Mouse (Mus musculus): ENCODE data around the gene March1. TPM values are rescaled to one million over a fixed set of nuclear protein-coding genes. Genes with fewer than 3 reads are reported as not detected.
A peak's percentile ranks its signal among the peaks of the same experiment; 100 is the strongest.

The March1 gene
- total and polyA plus RNA-seq, 3 experiments: 0.53 to 1.9 (median 1.2) TPM

GRCm38 (mm10) chr8:66383694-66384373, 766.1 kb downstream of the March1 start:
- intact Hi-C loops (cut with DNase I): no loop called here
- Histone ChIP-seq H3K4me1 (ENCODE audit: control insufficient read depth, insufficient read depth, low read length) (no peaks in the 10 kb centered on the region), H3K79me2 (replicated peaks; ENCODE audit: control insufficient read depth, insufficient read depth, low read length) (no peaks in the 10 kb centered on the region), H3K27me3 (ENCODE audit: control insufficient read depth, insufficient read depth, low read length) (no peaks in the 10 kb centered on the region), H3K36me3 (ENCODE audit: control insufficient read depth, insufficient read depth, low read length) (no peaks in the 10 kb centered on the region), H3K9ac (ENCODE audit: low read depth, low read length) (no peak overlapping the region), H3K4me3 (no peak overlapping the region), H3K27ac (no peak overlapping the region)
- 68% methylated on average over 4 of the region's 4 CpGs for WGBS
- no peak for TF ChIP-seq EP300 (IDR thresholded peaks at IDR 0.05; ENCODE audit: insufficient read depth, low read depth, low read length)
- TF ChIP-seq CTCF (IDR thresholded peaks at IDR 0.05): no peak
- TF ChIP-seq POLR2A (IDR thresholded peaks at IDR 0.05; ENCODE audit: insufficient read depth, low read depth, low read length): no peak
- DNase-seq: no peak

GRCm38 (mm10) chr8:66386008-66386407, 768.3 kb downstream of the March1 start:
- H3K4me3 ChIP-seq: no peak overlapping the region

GRCm38 (mm10) chr8:66388693-66389092, 771.0 kb downstream of the March1 start:
- DNase-seq: peak in 1 of 2 experiments; percentile 31
- WGBS: 59% methylated on average over 2 of the region's 2 CpGs
- intact Hi-C loops (cut with DNase I): no loop called here
- Histone ChIP-seq H3K79me2 (replicated peaks; ENCODE audit: control insufficient read depth, insufficient read depth, low read length) (no peaks in the 10 kb centered on the region), H3K27me3 (ENCODE audit: control insufficient read depth, insufficient read depth, low read length) (no peaks in the 10 kb centered on the region), H3K9ac (ENCODE audit: low read depth, low read length) (no peak overlapping the region), H3K4me3 (no peak overlapping the region), H3K27ac (no peak overlapping the region), H3K36me3 (ENCODE audit: control insufficient read depth, insufficient read depth, low read length) (no peaks in the 10 kb centered on the region), H3K4me1 (ENCODE audit: control insufficient read depth, insufficient read depth, low read length) (no peaks in the 10 kb centered on the region)
- TF ChIP-seq CTCF (IDR thresholded peaks at IDR 0.05) (no peak), EP300 (IDR thresholded peaks at IDR 0.05; ENCODE audit: insufficient read depth, low read depth, low read length) (no peak), POLR2A (IDR thresholded peaks at IDR 0.05; ENCODE audit: insufficient read depth, low read depth, low read length) (no peak)

More at GRCm38 (mm10) chr8:66386008-66386407, 768.3 kb downstream of the March1 start:
- H3K9ac ChIP-seq (ENCODE audit: low read depth, low read length): no peak overlapping the region
- TF ChIP-seq EP300 (IDR thresholded peaks at IDR 0.05; ENCODE audit: insufficient read depth, low read depth, low read length) (no peak), CTCF (IDR thresholded peaks at IDR 0.05) (no peak), POLR2A (IDR thresholded peaks at IDR 0.05; ENCODE audit: insufficient read depth, low read depth, low read length) (no peak)
- peak in 1 of 2 experiments; percentile 17 for DNase-seq
- intact Hi-C loops (cut with DNase I): no loop called here
- no peaks in the 10 kb centered on the region for H3K4me1 ChIP-seq (ENCODE audit: control insufficient read depth, insufficient read depth, low read length)
- H3K36me3 ChIP-seq (ENCODE audit: control insufficient read depth, insufficient read depth, low read length): no peaks in the 10 kb centered on the region
- no peak overlapping the region for H3K27ac ChIP-seq
- no peaks in the 10 kb centered on the region for H3K27me3 ChIP-seq (ENCODE audit: control insufficient read depth, insufficient read depth, low read length)
- H3K79me2 ChIP-seq (replicated peaks; ENCODE audit: control insufficient read depth, insufficient read depth, low read length): no peaks in the 10 kb centered on the region

GRCm38 (mm10) chr8:66391554-66391953, 773.9 kb downstream of the March1 start:
- Histone ChIP-seq H3K36me3 (ENCODE audit: control insufficient read depth, insufficient read depth, low read length) (no peaks in the 10 kb centered on the region), H3K4me1 (ENCODE audit: control insufficient read depth, insufficient read depth, low read length) (no peaks in the 10 kb centered on the region), H3K79me2 (replicated peaks; ENCODE audit: control insufficient read depth, insufficient read depth, low read length) (no peaks in the 10 kb centered on the region), H3K27me3 (ENCODE audit: control insufficient read depth, insufficient read depth, low read length) (no peaks in the 10 kb centered on the region), H3K9ac (ENCODE audit: low read depth, low read length) (no peak overlapping the region), H3K4me3 (no peak overlapping the region), H3K27ac (no peak overlapping the region)
- peak in 1 of 2 experiments; percentile 41 for DNase-seq
- intact Hi-C loops (cut with DNase I): no loop called here
- WGBS: 73% methylated on average over 5 of the region's 5 CpGs
- TF ChIP-seq POLR2A (IDR thresholded peaks at IDR 0.05; ENCODE audit: insufficient read depth, low read depth, low read length): no peak
- no peak for TF ChIP-seq CTCF (IDR thresholded peaks at IDR 0.05)
- no peak for TF ChIP-seq EP300 (IDR thresholded peaks at IDR 0.05; ENCODE audit: insufficient read depth, low read depth, low read length)

GRCm38 (mm10) chr8:66392900-66393299, 775.2 kb downstream of the March1 start:
- H3K9ac ChIP-seq (ENCODE audit: low read depth, low read length): no peak overlapping the region
- H3K4me1 ChIP-seq (ENCODE audit: control insufficient read depth, insufficient read depth, low read length): no peaks in the 10 kb centered on the region
- no peaks in the 10 kb centered on the region for H3K36me3 ChIP-seq (ENCODE audit: control insufficient read depth, insufficient read depth, low read length)
- no peak overlapping the region for H3K4me3 ChIP-seq
- no peak for TF ChIP-seq EP300 (IDR thresholded peaks at IDR 0.05; ENCODE audit: insufficient read depth, low read depth, low read length)
- no peak for TF ChIP-seq CTCF (IDR thresholded peaks at IDR 0.05)
- TF ChIP-seq POLR2A (IDR thresholded peaks at IDR 0.05; ENCODE audit: insufficient read depth, low read depth, low read length): no peak
- intact Hi-C loops (cut with DNase I): no loop called here
- DNase-seq: no peak
- H3K27ac ChIP-seq: no peak overlapping the region
- no peaks in the 10 kb centered on the region for H3K79me2 ChIP-seq (replicated peaks; ENCODE audit: control insufficient read depth, insufficient read depth, low read length)
- H3K27me3 ChIP-seq (ENCODE audit: control insufficient read depth, insufficient read depth, low read length): no peaks in the 10 kb centered on the region

GRCm38 (mm10) chr8:66394148-66394547, 776.4 kb downstream of the March1 start:
- Histone ChIP-seq H3K27ac (no peak overlapping the region), H3K4me3 (no peak overlapping the region), H3K9ac (ENCODE audit: low read depth, low read length) (no peak overlapping the region), H3K79me2 (replicated peaks; ENCODE audit: control insufficient read depth, insufficient read depth, low read length) (no peaks in the 10 kb centered on the region), H3K36me3 (ENCODE audit: control insufficient read depth, insufficient read depth, low read length) (no peaks in the 10 kb centered on the region), H3K27me3 (ENCODE audit: control insufficient read depth, insufficient read depth, low read length) (no peaks in the 10 kb centered on the region), H3K4me1 (ENCODE audit: control insufficient read depth, insufficient read depth, low read length) (no peaks in the 10 kb centered on the region)
- intact Hi-C loops (cut with DNase I): no loop called here
- 65% methylated on average over 3 of the region's 3 CpGs for WGBS
- TF ChIP-seq POLR2A (IDR thresholded peaks at IDR 0.05; ENCODE audit: insufficient read depth, low read depth, low read length): no peak
- no peak for TF ChIP-seq CTCF (IDR thresholded peaks at IDR 0.05)
- no peak for TF ChIP-seq EP300 (IDR thresholded peaks at IDR 0.05; ENCODE audit: insufficient read depth, low read depth, low read length)
- DNase-seq: no peak

Data from heart, adult 2 months (tissue).